ENCODE assay signal across 24 mouse cellular contexts in the genomic region with DNA sequence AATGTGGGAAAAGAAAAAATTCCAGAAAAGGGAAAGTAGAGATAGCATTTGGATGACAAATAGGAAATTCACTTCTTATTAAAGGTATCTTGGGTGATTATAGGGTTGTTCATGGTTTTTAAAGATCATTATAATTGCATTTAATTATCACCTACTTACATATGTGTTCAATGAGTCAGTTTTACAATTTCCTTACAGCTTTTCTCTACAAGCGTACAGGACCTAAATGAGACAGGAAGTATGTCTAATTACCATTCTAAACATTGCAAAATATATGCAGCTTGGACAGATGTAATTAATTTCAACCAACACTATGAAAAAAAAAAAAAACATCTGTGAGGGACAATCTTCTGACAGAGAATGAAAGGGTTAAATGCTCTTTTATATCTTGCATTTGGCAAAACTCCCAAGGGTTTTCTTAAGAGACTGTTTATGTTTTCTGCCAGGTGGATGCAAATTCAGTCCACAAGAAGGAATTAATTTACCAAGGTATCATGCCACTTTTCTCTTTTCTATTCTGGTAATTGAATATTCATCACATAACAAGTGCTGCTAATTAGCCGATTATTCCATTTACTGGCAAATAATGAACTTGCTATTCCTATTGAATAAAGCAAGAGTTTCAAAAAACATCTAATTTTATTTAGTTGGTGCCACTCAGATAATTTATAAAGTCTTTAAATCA.
"Had no signal": no experiment of that assay in that cellular context is flagged by ENCODE, and none has a peak within 500 bp of the region (broad histone marks: within the 10 kb centered on the region; RNA-seq: fewer than 3 reads in every experiment).

No protein-coding gene starts in this region.

- H3K27me3 ChIP-seq: heart, embryonic 12.5 days; hindbrain, embryonic 13.5 days; hindbrain, embryonic 15.5 days; limb, embryonic 13.5 days; limb, embryonic 15.5 days; liver, embryonic 12.5 days had no signal

- H3K4me2 ChIP-seq: heart, embryonic 12.5 days; hindbrain, embryonic 13.5 days; hindbrain, embryonic 15.5 days; limb, embryonic 13.5 days; limb, embryonic 15.5 days; liver, embryonic 12.5 days had no signal

- H3K9ac ChIP-seq: heart, embryonic 12.5 days; hindbrain, embryonic 13.5 days; hindbrain, embryonic 15.5 days; limb, embryonic 13.5 days; limb, embryonic 15.5 days; liver, embryonic 12.5 days; liver, embryonic 14.5 days had no signal

- H3K9me3 ChIP-seq: heart, embryonic 10.5 days; heart, embryonic 12.5 days; hindbrain, embryonic 13.5 days; hindbrain, embryonic 15.5 days; limb, embryonic 13.5 days; limb, embryonic 15.5 days; liver, embryonic 12.5 days had no signal

- DNase-seq: gastrocnemius, adult 2 months; gastrocnemius, postnatal 10 days; gastrocnemius, postnatal 25 days; heart, adult 18-20 months; heart, postnatal 10 days; heart, postnatal 36 days; kidney, adult 11 months; kidney, adult 2 months; kidney, postnatal 10 days; kidney, postnatal 25 days; kidney, postnatal 4 days; layer of hippocampus, postnatal 36 days; left cerebral cortex, postnatal 4 days had no signal

- H3K27ac ChIP-seq: gastrocnemius, adult 2 months; heart, embryonic 10.5 days; hindbrain, embryonic 13.5 days; hindbrain, embryonic 15.5 days; hindbrain, postnatal 0 days; layer of hippocampus, adult 2 months; limb, embryonic 13.5 days; limb, embryonic 15.5 days; liver, embryonic 12.5 days; liver, embryonic 14.5 days had no signal

- ATAC-seq: hindbrain, postnatal 0 days; intestine, embryonic 16.5 days; liver, embryonic 12.5 days had no signal

- H3K4me1 ChIP-seq: heart, embryonic 10.5 days; heart, embryonic 12.5 days; hindbrain, embryonic 13.5 days; hindbrain, embryonic 15.5 days; limb, embryonic 13.5 days; limb, embryonic 15.5 days; liver, embryonic 12.5 days had no signal

- H3K36me3 ChIP-seq: heart, embryonic 10.5 days; heart, embryonic 12.5 days; hindbrain, embryonic 13.5 days; hindbrain, embryonic 15.5 days; limb, embryonic 13.5 days; limb, embryonic 15.5 days; liver, embryonic 12.5 days had no signal

- H3K4me3 ChIP-seq: gastrocnemius, adult 2 months; heart, embryonic 10.5 days; heart, embryonic 12.5 days; hindbrain, embryonic 13.5 days; hindbrain, embryonic 15.5 days; layer of hippocampus, adult 2 months; limb, embryonic 13.5 days; limb, embryonic 15.5 days; liver, embryonic 12.5 days had no signal
